Mouse (Mus musculus): ENCODE measurements around the gene Eif1.

GRCm38 (mm10) chr11:100298274-100299036 is 21.2 kb upstream of the Eif1 start:
- no peak for TF ChIP-seq GATA1 (IDR thresholded peaks at IDR 0.05; ENCODE audit: borderline replicate concordance, low read length)
- no peak for TF ChIP-seq FLI1 (IDR thresholded peaks at IDR 0.05; ENCODE audit: low read length)
